Mouse (Mus musculus): ENCODE data around the gene Cdk5.

Gene Cdk5

GRCm38 (mm10) chr5:24374666-24375328, 48.5 kb downstream of the Cdk5 start:
- no peak for DNase-seq (ENCODE audit: low spot score in 2 of 2)

- DNase-seq (ENCODE audit: low spot score in 2 of 2): no peak
These were observed 49.1 kb downstream of the Cdk5 start for GRCm38 (mm10) chr5:24374216-24374615.

GRCm38 (mm10) chr5:24373807-24374206, 49.5 kb downstream of the Cdk5 start:
- no peak for DNase-seq (ENCODE audit: low spot score in 2 of 2)

GRCm38 (mm10) chr5:24369767-24370166, 53.6 kb downstream of the Cdk5 start:
- DNase-seq (ENCODE audit: low spot score in 2 of 2): no peak
